Mouse (Mus musculus) T-cell, adult 66 days (primary cell): ENCODE results near the gene Il17a. TPM values are rescaled to one million over a fixed set of nuclear protein-coding genes. Genes with fewer than 3 reads are reported as not detected.

Experiments
- total RNA-seq, 2 experiments: library from RNA; stranded (reverse); gene quantifications; 3 replicates in 1 of 2; 4 replicates in 1 of 2; pipeline ENCODE4 v1.2.4; 2023

The Il17a gene
- not detected for total RNA-seq

DNA sequence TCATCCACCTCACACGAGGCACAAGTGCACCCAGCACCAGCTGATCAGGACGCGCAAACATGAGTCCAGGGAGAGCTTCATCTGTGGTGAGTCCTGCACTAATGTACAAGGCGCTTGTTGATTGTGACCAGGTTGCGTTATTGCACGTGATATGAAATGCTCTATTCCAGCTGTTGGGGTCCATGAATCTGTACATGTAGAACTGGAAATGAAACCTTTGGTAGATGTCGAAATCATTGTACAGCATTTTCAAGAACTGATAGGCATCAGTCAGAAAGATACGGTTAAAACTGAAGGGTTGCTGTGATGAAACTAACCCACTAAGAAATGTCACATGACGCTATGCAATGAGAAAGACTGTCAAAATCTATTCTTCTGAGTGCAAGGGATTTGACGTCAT is at the start of gene Il17a:
Gene Il17a, plus strand, starts transcription at position 3 of the 400 bp plus-strand sequence.

Other genes with a start within 250 kb of the Il17a start
- not detected for gene Pkhd1, start 112.8 kb upstream of the Il17a start, total RNA-seq
- 1 to 10 TPM; 1.5 to 1.6 TPM for gene Il17f, start 59.7 kb downstream of the Il17a start, total RNA-seq
- 10 to 100 TPM; 59.4 to 66.8 TPM for gene Mcm3, start 89.4 kb downstream of the Il17a start, total RNA-seq
- 1 to 10 TPM; 6.8 TPM for gene Paqr8, start 159.7 kb downstream of the Il17a start, total RNA-seq
- gene Efhc1, start 220.7 kb downstream of the Il17a start, total RNA-seq, result 1 to 10 TPM in 1 of 2 experiments, under 1 TPM in 1; 0.74 to 2.1 TPM